Mouse (Mus musculus): ENCODE results near the gene Gm16440. TPM values are rescaled to one million over a fixed set of nuclear protein-coding genes. Genes with fewer than 3 reads are reported as not detected.
"Not testable (repeated sequence)": the region's sequence is repeated elsewhere in the genome, so short reads cannot be mapped to it uniquely, and the experiment has no call there.

The Gm16440 gene
- not detected in 2 replicates for polyA plus RNA-seq (2012; rRNA removed)

GRCm38 (mm10) chr14:6390219-6390618 lies at the start of gene Gm16440:
Gene Gm16440 (minus strand): TSS chr14:6390319.
- not testable (repeated sequence) for H3K4me3 ChIP-seq (ENCODE audit: insufficient read depth, low read length); H3K27ac ChIP-seq (ENCODE audit: insufficient read depth, low read length); H3K4me1 ChIP-seq (ENCODE audit: control insufficient read depth, insufficient read depth, low read length)

GRCm38 (mm10) chr14:6426766-6427165 lies 36.6 kb upstream of the Gm16440 start:
- not testable (repeated sequence) for H3K4me3 ChIP-seq (ENCODE audit: insufficient read depth, low read length); H3K4me1 ChIP-seq (ENCODE audit: control insufficient read depth, insufficient read depth, low read length); H3K27ac ChIP-seq (ENCODE audit: insufficient read depth, low read length)

GRCm38 (mm10) chr14:6426353-6426752 lies 36.2 kb upstream of the Gm16440 start:
- H3K27ac ChIP-seq (ENCODE audit: insufficient read depth, low read length); H3K4me3 ChIP-seq (ENCODE audit: insufficient read depth, low read length); H3K4me1 ChIP-seq (ENCODE audit: control insufficient read depth, insufficient read depth, low read length): not testable (repeated sequence)

- H3K27ac ChIP-seq (ENCODE audit: insufficient read depth, low read length); H3K4me3 ChIP-seq (ENCODE audit: insufficient read depth, low read length); H3K4me1 ChIP-seq (ENCODE audit: control insufficient read depth, insufficient read depth, low read length): not testable (repeated sequence)
Observed at GRCm38 (mm10) chr14:6412382-6412781, 22.3 kb upstream of the Gm16440 start, which contains the start of gene Gm3591. Gene Gm3591 (minus strand): TSS chr14:6412482.

- not testable (repeated sequence) for H3K4me3 ChIP-seq (ENCODE audit: insufficient read depth, low read length); H3K27ac ChIP-seq (ENCODE audit: insufficient read depth, low read length); H3K4me1 ChIP-seq (ENCODE audit: control insufficient read depth, insufficient read depth, low read length)
Observed at GRCm38 (mm10) chr14:6343578-6343977, 46.5 kb downstream of the Gm16440 start, which contains the start of gene Gm3618. Gene Gm3618 (minus strand): TSS chr14:6343678.

Other genes with a start within 250 kb of the Gm16440 start
- not detected in 2 replicates for gene Gm21560, start 171.0 kb downstream of the Gm16440 start, polyA plus RNA-seq (2012; rRNA removed)
- 0.19 and 0.45 TPM in 2 replicates for gene Gm3411, start 103.1 kb downstream of the Gm16440 start, polyA plus RNA-seq (2012; rRNA removed)
- 0.23 TPM in 1 of 2 replicates, not detected in the other for gene Gm21103, start 85.5 kb downstream of the Gm16440 start, polyA plus RNA-seq (2012; rRNA removed)
- gene Gm3618, start 46.6 kb downstream of the Gm16440 start, polyA plus RNA-seq (2012; rRNA removed) = not detected in 2 replicates
- 0.75 and 1.1 TPM in 2 replicates for gene Gm3591, start 22.2 kb upstream of the Gm16440 start, polyA plus RNA-seq (2012; rRNA removed)
- not detected in 2 replicates for gene Gm3594, start 54.3 kb upstream of the Gm16440 start, polyA plus RNA-seq (2012; rRNA removed)
- not detected in 2 replicates for gene Gm8356, start 147.0 kb upstream of the Gm16440 start, polyA plus RNA-seq (2012; rRNA removed)
- gene Gm3629, start 200.3 kb upstream of the Gm16440 start, polyA plus RNA-seq (2012; rRNA removed) = 0.26 and 0.69 TPM in 2 replicates
- 0.40 TPM in 1 of 2 replicates, not detected in the other for gene Gm3460, start 232.1 kb upstream of the Gm16440 start, polyA plus RNA-seq (2012; rRNA removed)

All from cortical plate, adult 2 months (tissue).